Mouse (Mus musculus) hindbrain, embryonic 14.5 days (tissue): ENCODE measurements at regions not wholly inside any gene's neighbourhood (a gene's known extent, or its start where the extent isn't known, plus 50 kb on each side); places are given as distances from the start of the nearest gene placed in this dataset.

Experiments used
- ATAC-seq: fragments of 200-750 bp; cut with Nextera tagmentation; 2 replicates; pipeline ENCODE4 v1.8.0; 2017; ENCODE audit warnings: moderate number of reproducible peaks, mild to moderate bottlenecking, moderate TSS enrichment, moderate library complexity; ENCODE audit not compliant: low FRiP score
- DNase-seq: peaks from one replicate; pipeline ENCODE4 v3.0.0-alpha.2; 2015; ENCODE audit warnings: low spot score
- H3K27ac ChIP-seq: fragments of 300-500 bp; sonication (generic); 2 replicates; pipeline ENCODE4 v1.5.1; 2014; ENCODE audit warnings: mild to moderate bottlenecking, moderate library complexity
- H3K27me3 ChIP-seq: fragments of 300-500 bp; sonication (generic); 2 replicates; pipeline ENCODE4 v1.6.1; 2014; ENCODE audit warnings: mild to moderate bottlenecking, low read length, mixed read lengths; ENCODE audit not compliant: control insufficient read depth, insufficient read depth
- H3K36me3 ChIP-seq: fragments of 300-500 bp; sonication (generic); replicated peaks from 2 replicates; pipeline ENCODE4 v1.6.1; 2014; ENCODE audit not compliant: control insufficient read depth, insufficient read depth
- H3K4me1 ChIP-seq: fragments of 300-500 bp; sonication (generic); replicated peaks from 2 replicates; pipeline ENCODE4 v1.6.1; 2014; ENCODE audit warnings: antibody characterized with exemption, low read length, mixed read lengths; ENCODE audit not compliant: control insufficient read depth, insufficient read depth
- H3K4me2 ChIP-seq: fragments of 300-500 bp; sonication (generic); replicated peaks from 2 replicates; pipeline ENCODE4 v1.6.1; 2014; ENCODE audit warnings: mild to moderate bottlenecking, moderate library complexity
- H3K4me3 ChIP-seq: fragments of 300-500 bp; sonication (generic); replicated peaks from 2 replicates; pipeline ENCODE4 v1.5.1; 2014; ENCODE audit warnings: mild to moderate bottlenecking, low read length
- H3K9ac ChIP-seq: fragments of 300-500 bp; sonication (generic); 2 replicates; pipeline ENCODE4 v1.6.1; 2014
- H3K9me3 ChIP-seq: fragments of 300-500 bp; sonication (generic); 2 replicates; pipeline ENCODE4 v1.6.1; 2016; ENCODE audit warnings: low read length; ENCODE audit not compliant: control insufficient read depth
- WGBS: fragments of 180-500 bp; shearing (Covaris S2); extraction: QIAGEN DNeasy Blood & Tissue Kit; methylation state at CpG from one replicate; pipeline ENCODE4 v1.1.7; 2014; 5-methylcytosine and 5-hydroxymethylcytosine counted together

DNA sequence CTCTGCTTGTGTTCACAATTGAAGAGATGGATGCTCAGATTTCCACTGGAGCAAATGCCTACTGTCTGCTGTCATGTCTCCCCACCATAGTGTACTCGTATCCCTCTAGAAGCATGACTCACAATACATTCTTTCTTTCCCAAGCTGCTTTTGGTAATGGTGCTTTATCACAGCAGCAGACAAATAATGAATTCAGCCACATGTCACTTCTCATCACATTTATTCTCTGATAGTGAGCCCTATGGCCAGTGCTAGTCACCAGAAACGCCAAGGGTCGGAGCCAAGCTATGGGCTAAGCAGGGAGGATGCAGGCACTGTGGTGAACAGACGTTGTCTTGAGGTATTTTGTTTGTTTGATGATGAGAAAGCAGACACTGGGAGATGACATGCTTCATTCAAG, 388.2 kb upstream of the Trib2 start:
- 79% methylated on average over 4 of the region's 4 CpGs for WGBS
- no peak overlapping the region for H3K4me3 ChIP-seq
- DNase-seq (no peak), ATAC-seq (no peak)
- no peaks in the 10 kb centered on the region for H3K36me3 ChIP-seq
- H3K27ac ChIP-seq = no peak overlapping the region
- no peak overlapping the region for H3K4me2 ChIP-seq
- no peaks in the 10 kb centered on the region for H3K4me1 ChIP-seq
- H3K9ac ChIP-seq = no peak overlapping the region
- no peaks in the 10 kb centered on the region for H3K27me3 ChIP-seq
- H3K9me3 ChIP-seq = no peaks in the 10 kb centered on the region

DNA sequence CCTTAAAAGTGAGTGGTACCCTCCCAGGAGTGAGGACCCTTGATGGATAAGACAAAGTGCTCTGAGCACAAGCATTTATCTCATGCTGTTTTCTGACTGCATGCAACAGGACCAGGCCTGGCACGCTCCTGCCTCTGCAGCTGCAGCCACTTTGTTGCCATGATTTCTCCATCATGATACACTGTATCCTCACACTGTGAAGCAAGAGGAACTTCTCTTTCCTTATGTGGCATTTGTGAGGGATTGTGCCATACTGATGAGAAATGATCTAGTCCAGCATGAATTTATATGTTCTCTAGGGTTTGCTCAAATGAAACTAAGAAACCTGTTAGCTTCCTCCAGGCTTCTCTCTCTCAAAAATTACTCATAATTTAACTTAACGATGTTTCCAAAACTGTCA, 380.2 kb upstream of the Trib2 start:
- Histone ChIP-seq H3K4me2 (no peak overlapping the region), H3K27me3 (no peaks in the 10 kb centered on the region), H3K27ac (no peak overlapping the region), H3K9ac (no peak overlapping the region), H3K9me3 (no peaks in the 10 kb centered on the region), H3K36me3 (no peaks in the 10 kb centered on the region), H3K4me1 (no peaks in the 10 kb centered on the region), H3K4me3 (no peak overlapping the region)
- no peak for ATAC-seq
- 83% methylated on average over 2 of the region's 2 CpGs for WGBS
- DNase-seq = no peak

DNA sequence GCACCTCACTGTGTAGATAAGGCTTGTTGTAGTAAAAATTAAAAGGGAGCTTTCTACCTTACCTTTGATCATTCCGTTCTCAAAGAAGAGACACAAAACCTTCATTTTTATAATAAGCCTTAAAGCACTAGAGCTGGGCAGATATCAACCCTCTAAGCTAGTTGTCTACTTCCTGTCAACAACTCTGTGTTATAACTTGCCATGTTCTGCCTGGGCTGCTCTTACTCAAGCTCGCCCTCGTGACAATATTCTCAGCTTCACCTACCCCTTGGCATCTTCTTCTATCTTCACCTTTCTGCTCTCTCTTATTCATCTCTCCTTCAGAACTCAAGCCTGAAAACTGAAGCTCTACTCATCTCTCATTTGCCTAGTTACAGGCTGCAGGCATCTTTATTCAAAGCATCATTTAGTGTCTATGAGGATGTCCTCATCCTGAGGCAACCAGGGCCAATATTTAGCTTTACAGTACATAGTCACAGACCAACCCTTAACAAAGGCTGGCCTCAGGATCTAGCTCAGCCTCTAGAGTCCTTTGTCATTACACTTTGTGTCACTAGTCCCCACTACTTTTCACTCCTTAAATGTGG, 375.2 kb upstream of the Trib2 start:
- no peaks in the 10 kb centered on the region for H3K27me3 ChIP-seq
- no peak for DNase-seq
- no peak overlapping the region for H3K4me2 ChIP-seq
- no peak for ATAC-seq
- WGBS = 95% methylated on average over 3 of the region's 3 CpGs
- H3K9ac ChIP-seq = no peak overlapping the region
- H3K27ac ChIP-seq = no peak overlapping the region
- H3K36me3 ChIP-seq = no peaks in the 10 kb centered on the region
- no peak overlapping the region for H3K4me3 ChIP-seq
- H3K9me3 ChIP-seq = no peaks in the 10 kb centered on the region
- no peaks in the 10 kb centered on the region for H3K4me1 ChIP-seq

DNA sequence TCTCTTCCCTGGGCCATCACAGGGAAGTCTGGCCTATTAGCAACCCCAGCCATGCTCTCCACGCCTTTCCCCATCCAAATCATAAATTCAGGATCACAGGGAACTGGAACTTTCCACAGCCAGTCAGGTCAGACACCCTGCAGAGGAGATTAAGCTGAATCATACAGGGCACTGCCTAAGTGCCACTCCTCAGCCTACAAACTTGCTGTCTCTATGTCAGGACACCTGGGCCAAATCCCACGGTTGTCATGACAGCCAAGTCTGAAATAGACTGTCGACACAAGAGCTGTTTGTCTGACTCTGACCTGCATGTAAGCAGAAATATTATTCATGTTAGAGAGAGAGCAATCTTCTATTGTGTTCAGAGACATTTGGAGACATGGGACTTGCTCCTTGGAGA, 374.0 kb upstream of the Trib2 start:
- H3K4me2 ChIP-seq = no peak overlapping the region
- 66% methylated on average over 3 of the region's 3 CpGs for WGBS
- ATAC-seq = no peak
- no peak overlapping the region for H3K27ac ChIP-seq
- no peak overlapping the region for H3K9ac ChIP-seq
- no peaks in the 10 kb centered on the region for H3K36me3 ChIP-seq
- H3K4me3 ChIP-seq = no peak overlapping the region
- H3K9me3 ChIP-seq = no peaks in the 10 kb centered on the region
- no peaks in the 10 kb centered on the region for H3K4me1 ChIP-seq
- no peak for DNase-seq
- no peaks in the 10 kb centered on the region for H3K27me3 ChIP-seq

DNA sequence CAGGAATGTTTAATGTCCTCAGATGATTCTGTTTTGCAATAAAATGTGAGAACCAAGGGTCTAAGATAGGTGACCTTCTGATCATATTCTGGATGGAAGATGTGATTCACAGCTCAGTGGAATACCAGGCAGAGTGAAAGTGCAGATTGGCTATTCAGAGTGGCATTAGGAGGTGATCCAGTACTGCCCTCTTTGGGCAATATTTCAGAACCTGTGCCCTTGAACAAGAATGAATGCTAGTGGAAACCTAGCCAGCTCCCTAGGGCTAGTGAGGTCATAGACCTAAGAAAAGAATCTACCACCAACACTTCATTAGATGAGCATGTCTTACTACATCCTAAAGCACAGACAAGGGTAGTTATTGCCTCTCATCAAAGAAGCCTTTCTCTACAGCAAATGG, 372.7 kb upstream of the Trib2 start:
- H3K4me1 ChIP-seq = no peaks in the 10 kb centered on the region
- H3K9ac ChIP-seq = no peak overlapping the region
- DNase-seq = no peak
- ATAC-seq = no peak
- no peaks in the 10 kb centered on the region for H3K27me3 ChIP-seq
- no peak overlapping the region for H3K27ac ChIP-seq
- no peak overlapping the region for H3K4me2 ChIP-seq
- H3K4me3 ChIP-seq = no peak overlapping the region
- no peaks in the 10 kb centered on the region for H3K9me3 ChIP-seq
- no peaks in the 10 kb centered on the region for H3K36me3 ChIP-seq

DNA sequence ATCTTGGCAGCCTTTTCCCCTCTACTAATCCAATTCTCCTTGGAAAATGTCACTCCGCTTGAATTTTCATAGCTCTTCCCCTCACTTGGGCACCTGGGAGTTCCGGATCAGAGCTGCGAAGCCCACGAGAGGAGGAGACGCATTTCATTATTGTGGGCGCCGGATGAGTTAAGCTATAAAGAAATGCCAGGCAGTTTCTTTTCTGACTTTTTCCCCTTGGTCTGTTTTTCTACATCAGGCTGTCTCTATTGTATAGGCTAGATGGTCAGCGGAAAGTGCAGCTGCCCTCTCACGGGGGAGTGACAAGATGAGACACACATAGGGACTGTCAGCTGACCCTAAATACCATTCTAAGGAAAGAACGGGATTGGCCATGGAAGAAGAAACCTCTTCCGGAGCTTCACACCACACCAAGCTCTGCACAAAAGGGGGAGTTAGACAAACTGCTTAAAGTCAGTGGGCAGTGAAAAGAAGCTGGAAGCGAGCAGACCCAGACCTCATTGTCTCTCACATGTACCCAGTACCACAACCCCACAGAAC, 369.3 kb upstream of the Trib2 start:
- 47% methylated on average over 12 of the region's 12 CpGs for WGBS
- no peaks in the 10 kb centered on the region for H3K9me3 ChIP-seq
- ATAC-seq (no peak), DNase-seq (no peak)
- no peak overlapping the region for H3K4me3 ChIP-seq
- no peaks in the 10 kb centered on the region for H3K36me3 ChIP-seq
- no peak overlapping the region for H3K27ac ChIP-seq
- no peaks in the 10 kb centered on the region for H3K27me3 ChIP-seq
- H3K4me1 ChIP-seq = peaks cover 6% of the 10 kb centered on the region; the same call in 1 of the 2 replicates
- no peak overlapping the region for H3K4me2 ChIP-seq
- no peak overlapping the region for H3K9ac ChIP-seq

DNA sequence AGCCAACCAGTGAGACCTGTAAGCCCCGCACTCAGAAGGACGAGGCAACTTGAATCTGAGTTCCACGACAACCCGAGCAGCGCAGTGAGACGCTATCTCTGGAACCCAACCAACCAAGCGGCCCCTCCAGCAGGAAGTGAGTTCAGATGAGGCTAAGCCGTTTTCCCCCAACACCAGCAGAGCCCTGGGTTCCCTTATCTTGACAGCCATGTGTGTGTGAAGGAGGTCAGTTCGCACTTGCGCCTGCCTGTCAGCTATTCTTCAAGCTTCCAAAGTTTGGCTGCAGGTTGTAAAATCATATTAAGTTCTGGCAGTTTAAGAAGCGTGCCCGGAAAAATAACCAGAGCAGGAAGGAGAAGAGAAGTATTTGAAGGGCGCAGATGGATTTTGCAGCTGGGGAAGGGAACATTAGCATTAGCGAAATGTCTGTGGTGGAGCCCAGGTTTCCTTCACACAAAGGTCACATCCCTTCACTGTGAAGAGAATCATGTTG, 368.8 kb upstream of the Trib2 start:
- H3K27me3 ChIP-seq = no peaks in the 10 kb centered on the region
- no peak overlapping the region for H3K4me2 ChIP-seq
- no peak overlapping the region for H3K27ac ChIP-seq
- H3K4me3 ChIP-seq = no peak overlapping the region
- no peak for ATAC-seq
- no peak overlapping the region for H3K9ac ChIP-seq
- peaks cover 6% of the 10 kb centered on the region; the same call in 1 of the 2 replicates for H3K4me1 ChIP-seq
- no peak for DNase-seq
- H3K36me3 ChIP-seq = no peaks in the 10 kb centered on the region
- WGBS = 82% methylated on average over 14 of the region's 14 CpGs
- no peaks in the 10 kb centered on the region for H3K9me3 ChIP-seq

DNA sequence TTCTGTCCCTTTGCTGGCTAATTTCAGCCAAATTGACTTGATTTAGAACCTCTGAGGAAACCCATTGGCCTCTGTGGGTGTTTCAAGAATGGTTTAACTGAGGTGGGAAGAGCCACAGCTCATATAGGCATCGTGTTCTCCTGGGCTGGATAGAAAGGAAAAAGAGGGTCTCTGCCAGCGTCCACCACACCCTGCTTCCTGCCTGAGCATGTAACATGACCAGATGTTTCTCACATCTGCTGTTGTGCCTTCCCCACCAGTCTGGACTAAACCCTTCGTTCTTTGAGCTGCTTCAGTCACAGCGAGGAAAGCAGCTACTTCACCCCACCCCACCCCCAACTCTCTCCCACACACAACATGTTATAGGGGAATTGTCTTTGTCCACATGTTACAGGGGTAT, 366.3 kb upstream of the Trib2 start:
- no peaks in the 10 kb centered on the region for H3K36me3 ChIP-seq
- DNase-seq (no peak), ATAC-seq (no peak)
- no peak overlapping the region for H3K9ac ChIP-seq
- 69% methylated on average over 4 of the region's 4 CpGs for WGBS
- H3K27me3 ChIP-seq = no peaks in the 10 kb centered on the region
- peaks cover 6% of the 10 kb centered on the region; the same call in 1 of the 2 replicates for H3K4me1 ChIP-seq
- no peak overlapping the region for H3K4me2 ChIP-seq
- H3K27ac ChIP-seq = no peak overlapping the region
- H3K9me3 ChIP-seq = no peaks in the 10 kb centered on the region
- H3K4me3 ChIP-seq = no peak overlapping the region

DNA sequence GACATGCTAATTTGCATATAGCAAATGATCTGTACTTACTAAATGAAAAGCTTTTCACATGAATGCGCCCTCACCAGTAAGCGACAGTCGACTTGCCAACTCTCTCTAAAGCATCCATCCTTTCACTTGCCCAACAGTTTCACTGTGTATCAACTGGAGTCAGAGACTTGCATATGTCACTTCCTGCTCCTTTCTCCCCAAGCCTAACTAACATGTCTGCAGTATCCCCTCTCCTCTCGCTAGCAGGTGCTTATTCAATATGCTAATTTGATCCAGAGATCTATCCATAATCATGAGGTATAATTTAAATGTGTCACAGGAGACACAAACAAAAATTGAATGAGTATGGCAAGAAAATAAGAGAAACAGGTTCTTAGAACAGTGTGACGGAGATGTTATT, 364.9 kb upstream of the Trib2 start:
- Histone ChIP-seq H3K4me3 (no peak overlapping the region), H3K4me2 (no peak overlapping the region), H3K9me3 (no peaks in the 10 kb centered on the region), H3K9ac (no peak overlapping the region), H3K36me3 (no peaks in the 10 kb centered on the region), H3K27ac (no peak overlapping the region), H3K27me3 (no peaks in the 10 kb centered on the region), H3K4me1 (peaks cover 6% of the 10 kb centered on the region; the same call in 1 of the 2 replicates)
- DNase-seq (no peak), ATAC-seq (peak; percentile 53; the same call in 1 of the 2 replicates)
- 71% methylated on average over 5 of the region's 5 CpGs for WGBS

DNA sequence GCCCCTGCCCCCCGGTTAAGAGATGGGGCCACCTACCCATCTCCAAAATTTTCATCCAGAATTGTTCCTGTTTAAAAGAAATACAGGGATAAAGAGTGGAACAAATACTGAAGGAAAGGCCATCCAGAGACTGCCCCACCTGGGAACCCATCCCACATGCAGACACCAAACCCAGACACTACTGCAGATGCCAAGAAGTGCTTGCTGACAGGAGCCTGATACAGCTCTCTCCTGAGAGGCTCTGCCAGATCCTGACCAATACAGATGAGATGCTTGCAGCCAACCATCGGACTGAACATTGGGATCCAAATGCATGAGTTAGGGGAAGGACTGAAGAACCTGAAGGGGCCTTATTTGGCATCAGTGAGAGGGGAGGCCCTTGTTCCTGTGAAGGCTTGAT, 363.2 kb upstream of the Trib2 start:
- Histone ChIP-seq H3K9ac (no peak overlapping the region), H3K4me1 (peaks cover 6% of the 10 kb centered on the region; the same call in 1 of the 2 replicates), H3K27me3 (no peaks in the 10 kb centered on the region), H3K4me3 (no peak overlapping the region), H3K27ac (no peak overlapping the region), H3K4me2 (no peak overlapping the region), H3K36me3 (no peaks in the 10 kb centered on the region), H3K9me3 (no peaks in the 10 kb centered on the region)
- DNase-seq (no peak), ATAC-seq (no peak)
- WGBS = 91% methylated on average over 2 of the region's 2 CpGs
